Mouse (Mus musculus): ENCODE measurements around the gene Slc25a21.

DNA sequence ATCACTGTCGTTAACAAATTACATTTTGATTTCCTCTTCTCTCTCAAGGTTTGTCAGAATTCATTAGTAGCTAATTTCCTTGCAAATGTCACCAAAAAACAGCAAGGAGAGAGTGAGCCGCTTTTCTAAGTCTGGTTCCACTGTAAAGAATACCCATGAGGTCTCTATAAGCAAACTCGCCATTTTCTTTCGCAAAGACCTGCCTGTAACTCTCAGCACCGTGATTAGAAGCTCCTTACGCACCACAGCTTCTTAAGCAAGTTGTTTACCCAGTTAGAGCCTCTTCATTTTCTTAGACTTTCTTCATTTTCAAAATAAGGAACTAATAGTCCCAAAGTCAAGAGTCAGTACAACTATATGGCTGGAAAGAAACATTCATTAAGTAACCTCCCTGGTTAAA is 496.3 kb downstream of the Slc25a21 start:
- TF ChIP-seq POLR2A (IDR thresholded peaks at IDR 0.05; ENCODE audit: extremely low read depth, insufficient read depth, low read length) (no peak), CTCF (IDR thresholded peaks at IDR 0.05; ENCODE audit: low read depth, low read length) (no peak)
